Mouse (Mus musculus) liver, adult (tissue): Measurements from ENCODE around the gene Spr.

Source experiments
- GATA4 ChIP-seq: IDR thresholded peaks from 2 replicates; pipeline ENCODE4 v1.6.1; 2014; ENCODE audit warnings: mild to moderate bottlenecking, low read length; ENCODE audit not compliant: insufficient replicate concordance

Spr gene

GRCm38 (mm10) chr6:85137217-85138035 is at the start of gene Spr:
Gene Spr, minus strand, starts transcription at chr6:85137766.
- no peak for TF ChIP-seq GATA4

- TF ChIP-seq GATA4: no peak
Observed at GRCm38 (mm10) chr6:85186744-85187059, 49.1 kb upstream of the Spr start.

- no peak for TF ChIP-seq GATA4
Observed at GRCm38 (mm10) chr6:85186033-85186743, 48.6 kb upstream of the Spr start.

GRCm38 (mm10) chr6:85183951-85184350 is 46.4 kb upstream of the Spr start:
- no peak for TF ChIP-seq GATA4

- TF ChIP-seq GATA4: no peak
Observed at GRCm38 (mm10) chr6:85180036-85180435, 42.5 kb upstream of the Spr start.

GRCm38 (mm10) chr6:85179569-85179968 is 42.0 kb upstream of the Spr start:
- no peak for TF ChIP-seq GATA4

GRCm38 (mm10) chr6:85165440-85165921 is 27.9 kb upstream of the Spr start:
- TF ChIP-seq GATA4: no peak

GRCm38 (mm10) chr6:85160201-85160923 is 22.8 kb upstream of the Spr start:
- no peak for TF ChIP-seq GATA4

GRCm38 (mm10) chr6:85154861-85155528 is 17.4 kb upstream of the Spr start:
- TF ChIP-seq GATA4: no peak

GRCm38 (mm10) chr6:85153970-85154540 is 16.5 kb upstream of the Spr start:
- no peak for TF ChIP-seq GATA4

- TF ChIP-seq GATA4: no peak
Observed at GRCm38 (mm10) chr6:85150386-85150785, 12.8 kb upstream of the Spr start.

- TF ChIP-seq GATA4: no peak
Observed at GRCm38 (mm10) chr6:85147636-85148035, 10.1 kb upstream of the Spr start.

GRCm38 (mm10) chr6:85144466-85144865 is 6.9 kb upstream of the Spr start:
- no peak for TF ChIP-seq GATA4

GRCm38 (mm10) chr6:85139534-85139933 is 2.0 kb upstream of the Spr start:
- no peak for TF ChIP-seq GATA4

GRCm38 (mm10) chr6:85131673-85132072 is 5.9 kb downstream of the Spr start:
- TF ChIP-seq GATA4: no peak
